Mouse (Mus musculus) heart, postnatal 36 days (tissue): ENCODE results near the gene Pphln1. TPM values are rescaled to one million over a fixed set of nuclear protein-coding genes. Genes with fewer than 3 reads are reported as not detected.

Source experiments
- DNase-seq, 2 experiments: peaks; one replicate each; pipeline ENCODE4 v3.0.0; 2021 to 2022
- intact Hi-C: fragments of 180-260 bp; cut with DNase I; formaldehyde crosslinking; loops from one replicate; pipeline ENCODE4 v1.15.1; 2025
- total RNA-seq, 2 experiments: library from RNA; stranded (reverse); gene quantifications; 2 replicates each; pipeline ENCODE4 v1.2.3; 2021

Gene Pphln1
- total RNA-seq, 2 experiments from 2014 or later = 19.8 to 20.7 TPM

DNA sequence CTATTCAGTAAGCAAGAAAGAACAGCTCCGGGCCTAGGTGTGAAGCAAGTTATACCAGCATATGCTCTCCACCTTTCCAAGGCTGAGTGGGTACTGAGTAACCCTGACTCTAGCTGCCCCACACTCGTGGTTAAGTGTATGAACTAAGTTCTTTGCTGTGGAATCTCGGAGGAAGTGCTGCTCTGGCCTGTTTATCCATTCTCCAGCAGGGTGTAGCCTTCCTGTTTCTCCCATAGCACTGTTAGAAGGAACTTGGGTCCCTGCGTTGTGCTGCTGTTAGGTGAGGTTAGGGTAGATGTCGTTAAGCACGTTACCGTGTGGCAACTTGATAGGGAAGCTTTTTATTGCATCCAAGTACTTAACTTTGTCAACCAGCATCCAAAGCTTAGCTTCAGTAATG, 96.5 kb downstream of the Pphln1 start:
- DNase-seq = no peak
- intact Hi-C loops = no loop called here

GRCm38 (mm10) chr15:93499866-93500265, 101.7 kb downstream of the Pphln1 start:
- no peak for DNase-seq
- intact Hi-C loops = loop anchor here (5.0 kb wide), 1 partner anchor 43 kb away; no protein-coding TSS in a partner anchor

DNA sequence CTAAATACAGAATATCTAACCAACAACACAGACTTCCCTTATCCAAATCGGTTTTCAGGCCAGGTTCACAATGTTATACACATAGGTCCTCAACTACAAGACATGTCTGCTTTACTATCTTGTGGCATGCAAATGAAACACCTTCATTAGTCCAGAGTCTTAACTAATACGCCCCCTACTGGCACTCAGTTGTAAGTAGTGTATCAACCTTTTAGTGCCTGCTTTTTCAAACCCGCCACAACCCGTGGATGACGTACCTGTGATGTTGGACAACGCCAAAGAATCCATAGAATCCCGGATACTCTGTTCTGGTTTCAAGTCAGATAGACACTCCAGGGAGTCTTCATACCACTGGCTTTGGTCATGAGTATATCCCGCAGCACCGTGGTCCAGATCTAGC, 104.6 kb downstream of the Pphln1 start:
- intact Hi-C loops = loop anchor here (5.0 kb wide), 1 partner anchor 45 kb away; no protein-coding TSS in a partner anchor
- DNase-seq = no peak

GRCm38 (mm10) chr15:93503201-93503745, 105.1 kb downstream of the Pphln1 start:
- intact Hi-C loops = loop anchor here (5.0 kb wide), 1 partner anchor 46 kb away; no protein-coding TSS in a partner anchor
- no peak for DNase-seq

- intact Hi-C loops = loop anchor here (5.0 kb wide), 1 partner anchor 48 kb away; no protein-coding TSS in a partner anchor
- DNase-seq = no peak
Measured at GRCm38 (mm10) chr15:93504808-93505207, 106.7 kb downstream of the Pphln1 start.

DNA sequence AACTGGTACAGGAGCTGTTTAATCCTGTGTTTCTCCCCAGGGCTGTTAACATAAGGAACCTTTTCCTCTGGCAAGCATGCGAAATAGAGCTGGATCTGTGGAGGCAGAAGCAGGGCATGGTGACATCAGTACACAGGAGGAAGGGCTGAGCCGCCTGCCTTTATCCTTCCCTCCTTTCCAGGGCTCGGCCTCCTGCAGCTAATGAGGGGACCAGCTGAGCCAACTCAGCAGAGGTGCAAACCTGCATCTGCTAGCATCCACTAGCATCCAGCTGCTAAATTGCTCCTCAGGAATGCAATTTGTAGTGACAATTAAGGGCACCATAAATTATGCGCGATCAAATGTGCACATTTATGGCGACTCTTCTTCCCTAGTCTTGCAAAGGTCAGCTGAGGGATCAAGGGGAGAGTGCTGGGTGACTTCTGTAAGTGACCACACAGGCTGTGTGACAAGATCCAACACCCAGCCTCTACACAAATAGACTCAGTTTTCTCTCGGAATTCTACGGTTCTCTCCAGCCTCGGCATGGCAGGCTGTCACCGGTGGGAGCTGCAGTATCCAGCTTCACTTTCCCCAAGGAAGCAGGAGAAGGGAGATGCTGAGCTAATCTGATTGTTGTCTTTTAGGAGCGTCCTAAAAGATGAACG, 112.7 kb downstream of the Pphln1 start:
- DNase-seq = no peak
- intact Hi-C loops = no loop called here

DNA sequence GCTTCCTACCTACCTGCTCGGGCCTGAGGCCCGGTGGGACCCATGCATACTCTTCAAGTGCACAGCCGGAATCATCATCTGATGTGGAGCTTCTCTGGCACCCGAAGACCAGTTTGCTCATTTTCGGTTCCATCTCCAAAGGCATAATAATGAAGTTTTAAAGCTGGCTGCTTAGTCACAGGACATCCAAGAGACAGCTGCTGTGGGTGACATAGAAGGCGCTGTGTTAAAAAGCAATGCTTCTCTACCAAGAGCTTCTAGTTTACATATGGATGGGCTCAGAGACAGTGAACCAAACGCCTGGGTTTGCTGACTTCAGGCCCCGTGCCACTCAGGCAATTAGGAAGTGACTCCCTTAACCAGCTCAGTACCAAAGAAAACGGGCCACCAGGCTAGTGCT, 114.3 kb downstream of the Pphln1 start:
- intact Hi-C loops = no loop called here
- no peak for DNase-seq

DNA sequence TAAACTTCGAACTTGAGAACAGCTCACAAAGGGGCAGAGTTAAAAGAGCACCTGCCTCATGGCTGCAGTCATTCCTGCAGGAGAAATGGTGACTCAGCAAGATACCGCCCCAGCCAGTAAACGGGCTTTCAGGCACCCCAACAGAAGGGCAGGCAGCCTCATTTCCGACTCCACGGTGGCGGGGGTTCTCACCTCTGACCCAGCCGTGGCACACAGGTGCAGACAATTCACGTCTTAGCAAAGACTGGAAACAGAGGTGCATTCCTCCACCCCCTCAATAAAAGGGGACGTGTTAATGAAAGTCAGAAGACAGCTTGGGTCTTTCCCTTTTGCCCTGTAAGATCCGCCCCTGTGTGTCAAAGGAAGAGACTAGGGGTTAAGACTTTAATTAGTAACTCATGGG, 115.8 kb downstream of the Pphln1 start:
- intact Hi-C loops = no loop called here
- no peak for DNase-seq

- no peak for DNase-seq
- intact Hi-C loops = loop anchor here (5.0 kb wide), 1 partner anchor 178 kb away; the partner anchor contains the start of gene Yaf2
Measured at GRCm38 (mm10) chr15:93515316-93515715, 117.2 kb downstream of the Pphln1 start.

- no peak for DNase-seq
- intact Hi-C loops = loop anchor here (5.0 kb wide), 1 partner anchor 180 kb away; the partner anchor contains the start of gene Yaf2
Measured at GRCm38 (mm10) chr15:93517022-93517565, 118.9 kb downstream of the Pphln1 start.

DNA sequence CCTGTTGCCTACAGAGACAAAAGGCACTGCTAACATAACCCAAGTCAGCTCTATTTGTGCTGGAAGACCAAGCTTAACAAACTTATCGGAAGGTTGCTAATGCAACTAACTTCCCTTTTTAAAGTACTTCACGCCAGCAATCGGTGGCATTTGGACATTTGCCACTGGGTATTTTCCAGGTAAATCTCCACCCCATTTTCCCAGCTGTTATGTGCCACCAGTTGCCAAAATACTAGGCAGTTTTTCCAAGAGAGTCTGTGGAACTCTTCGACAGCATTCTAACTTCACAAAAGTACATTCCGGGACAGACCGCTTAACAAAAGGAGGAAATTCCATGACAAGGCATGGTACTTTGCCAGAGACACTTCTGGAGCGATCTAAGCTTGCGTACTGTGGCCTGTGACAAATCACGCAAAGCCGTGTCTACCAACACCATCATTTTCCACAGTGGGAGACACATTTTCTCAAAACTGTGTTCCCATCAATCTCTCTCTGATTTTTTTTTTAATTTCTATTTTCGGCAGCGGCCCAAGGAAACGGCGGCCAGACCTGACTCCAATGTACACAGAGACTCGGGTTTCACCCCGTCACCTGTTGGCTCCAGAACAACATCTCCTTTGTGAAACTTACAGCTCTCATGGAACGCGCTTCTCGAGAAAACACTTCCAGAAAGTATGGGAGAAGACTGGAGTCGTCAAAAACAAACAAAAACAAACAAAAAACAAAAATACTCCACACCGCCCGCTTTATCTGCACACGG, 120.2 kb downstream of the Pphln1 start:
- DNase-seq = peak; percentile 51 to 60
- intact Hi-C loops = loop anchor here (2.0 to 5.0 kb wide), 4 partner anchors 20 to 694 kb away; partner anchors contain the start of gene Yaf2

DNA sequence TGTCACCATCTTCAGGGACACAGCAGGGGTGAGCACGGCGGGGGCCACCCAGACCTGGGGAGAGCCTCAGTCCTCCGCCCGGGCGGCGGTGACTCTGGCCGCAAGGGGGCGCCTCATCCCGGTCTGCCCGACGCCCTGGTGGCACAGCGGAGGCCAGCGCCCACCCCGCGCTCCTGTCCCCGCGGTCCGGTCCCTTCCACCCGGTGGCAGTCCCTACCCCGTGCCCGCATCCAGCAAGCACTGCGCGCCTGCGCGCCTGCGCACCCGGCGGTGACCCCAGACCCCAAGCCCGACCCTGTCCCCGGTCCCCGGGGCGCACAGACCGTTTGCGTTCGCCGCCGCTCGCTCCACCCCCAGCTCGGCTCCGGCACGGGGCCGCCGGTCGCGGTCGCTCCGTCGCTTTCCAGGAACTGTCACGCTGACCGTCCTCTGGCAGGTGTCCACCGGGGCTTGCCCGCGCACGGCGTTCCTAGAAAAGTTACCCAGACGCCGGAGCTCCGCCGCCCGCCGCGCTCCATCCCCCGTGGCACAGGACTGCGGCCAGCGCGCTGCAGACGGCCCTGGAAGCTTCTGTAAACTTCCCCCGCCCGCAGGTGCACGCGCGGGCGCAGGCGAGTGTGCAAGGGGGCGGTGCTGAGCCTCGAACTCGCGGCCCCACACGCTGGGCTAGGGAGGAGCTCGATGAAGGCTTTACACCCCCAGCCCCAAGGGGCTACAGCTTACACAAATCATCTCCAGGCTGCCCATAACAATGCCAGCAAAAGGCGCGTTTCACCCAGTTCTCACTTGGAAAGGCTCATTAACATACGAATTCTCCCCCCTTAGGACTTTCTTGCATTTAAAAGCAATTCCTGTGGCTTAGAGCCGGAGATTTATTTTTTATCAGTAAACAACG, 121.0 kb downstream of the Pphln1 start:
- peak; percentile 92 to 94 for DNase-seq
- intact Hi-C loops = loop anchor here (1.0 to 5.0 kb wide), 5 partner anchors 20 to 694 kb away; partner anchors contain the start of gene Yaf2

GRCm38 (mm10) chr15:93519836-93520826, 122.0 kb downstream of the Pphln1 start:
- intact Hi-C loops = loop anchor here (1.0 to 10.0 kb wide), 6 partner anchors 19 to 693 kb away; partner anchors contain the start of gene Yaf2
- DNase-seq = peak in 1 of 2 experiments; percentile 47

GRCm38 (mm10) chr15:93521088-93521786, 123.1 kb downstream of the Pphln1 start:
- no peak for DNase-seq

GRCm38 (mm10) chr15:93521787-93522180, 123.6 kb downstream of the Pphln1 start:
- DNase-seq = no peak
- intact Hi-C loops = loop anchor here (10.0 kb wide), 1 partner anchor 173 kb away; no protein-coding TSS in a partner anchor

More at GRCm38 (mm10) chr15:93521088-93521786, 123.1 kb downstream of the Pphln1 start:
- intact Hi-C loops = loop anchor here (10.0 kb wide), 1 partner anchor 174 kb away; no protein-coding TSS in a partner anchor

DNA sequence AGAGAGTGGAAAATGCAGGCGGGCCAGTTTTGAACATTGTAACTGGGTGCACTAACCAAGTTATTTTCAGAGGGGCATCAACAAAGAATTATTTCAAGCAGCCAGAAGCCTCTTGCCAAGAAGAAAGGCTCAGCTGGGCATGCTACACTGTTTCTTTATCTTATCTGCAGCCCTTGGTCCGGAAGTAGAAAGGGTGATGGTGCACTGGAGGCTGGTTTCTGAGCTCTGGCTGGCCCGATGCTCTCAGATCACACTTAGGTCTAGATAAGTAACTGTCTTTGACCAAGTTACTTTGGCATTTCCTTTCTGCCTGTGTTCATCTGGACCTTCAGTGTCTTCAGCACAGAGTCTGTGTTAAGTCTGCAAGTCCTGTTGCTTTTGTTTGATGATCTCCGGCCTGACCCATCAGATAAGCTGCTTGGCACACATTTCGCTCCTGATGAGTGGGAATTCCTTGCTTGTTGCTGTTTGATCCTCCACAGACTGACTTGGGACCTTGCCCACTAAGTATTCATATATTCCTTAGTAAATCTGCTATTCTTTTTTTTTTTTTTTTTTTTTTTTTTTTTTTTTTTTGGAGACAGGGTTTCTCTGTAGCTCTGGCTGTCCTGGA, 127.3 kb downstream of the Pphln1 start:
- intact Hi-C loops = loop anchor here (10.0 kb wide), 1 partner anchor 169 kb away; no protein-coding TSS in a partner anchor
- no peak for DNase-seq
